Mouse (Mus musculus): ENCODE data around the gene Clca4b. TPM values are rescaled to one million over a fixed set of nuclear protein-coding genes. Genes with fewer than 3 reads are reported as not detected.

The Clca4b gene
- not detected in 2 replicates for polyA plus RNA-seq (2014; fragmentation: Nextera tagmentation; extraction: Ambion mirVana)

DNA sequence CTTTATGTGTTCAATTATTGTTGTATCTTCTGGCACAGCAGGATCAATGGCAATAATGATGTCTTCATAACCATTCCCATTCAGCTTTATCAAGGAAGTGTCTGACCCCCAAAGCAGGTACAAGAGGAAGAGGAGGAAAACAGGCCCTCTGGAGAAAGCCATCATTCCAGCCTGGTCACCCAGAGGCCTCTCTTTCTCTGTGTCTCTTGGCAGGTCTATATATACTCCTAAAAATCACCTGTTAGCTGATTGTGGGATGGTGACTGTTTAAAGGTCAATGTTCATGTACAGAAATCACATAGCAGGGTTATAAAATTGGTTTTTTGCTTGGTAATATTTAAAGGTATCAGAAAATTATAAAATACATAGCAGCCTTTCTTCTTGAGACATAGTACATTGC, at the start of gene Clca4b:
Gene Clca4b, minus strand, starts transcription at position 195 of the 400 bp plus-strand sequence.
- H3K4me2 ChIP-seq (ENCODE audit: low read length): no peak within 1 kb of the TSS
- H3K9ac ChIP-seq (ENCODE audit: low read length): no peak within 1 kb of the TSS
- no peak within 1 kb of the TSS for H3K4me3 ChIP-seq (ENCODE audit: control insufficient read depth in 1 of 2, insufficient read depth in 1 of 2, low read depth in 1 of 2, low read length in 2 of 2)
- H3K36me3 ChIP-seq (ENCODE audit: control insufficient read depth, insufficient read depth, low read length): no peaks in the 10 kb centered on the region
- H3K4me1 ChIP-seq (ENCODE audit: control insufficient read depth in 2 of 2, insufficient read depth in 2 of 2, low read length in 2 of 2): no peaks in the 10 kb centered on the region
- no peak within 1 kb of the TSS for H3K27ac ChIP-seq (replicated peaks in 1 of 2; ENCODE audit: control insufficient read depth in 1 of 2, insufficient read depth in 1 of 2, low read depth in 2 of 2, low read length in 2 of 2)
- no peaks in the 10 kb centered on the region for H3K9me3 ChIP-seq (ENCODE audit: control insufficient read depth, low read length)
- H3K27me3 ChIP-seq (ENCODE audit: control insufficient read depth, insufficient read depth, low read length): no peaks in the 10 kb centered on the region
- ATAC-seq (ENCODE audit: insufficient number of reproducible peaks, insufficient read depth, low FRiP score, low read depth): no peak

DNA sequence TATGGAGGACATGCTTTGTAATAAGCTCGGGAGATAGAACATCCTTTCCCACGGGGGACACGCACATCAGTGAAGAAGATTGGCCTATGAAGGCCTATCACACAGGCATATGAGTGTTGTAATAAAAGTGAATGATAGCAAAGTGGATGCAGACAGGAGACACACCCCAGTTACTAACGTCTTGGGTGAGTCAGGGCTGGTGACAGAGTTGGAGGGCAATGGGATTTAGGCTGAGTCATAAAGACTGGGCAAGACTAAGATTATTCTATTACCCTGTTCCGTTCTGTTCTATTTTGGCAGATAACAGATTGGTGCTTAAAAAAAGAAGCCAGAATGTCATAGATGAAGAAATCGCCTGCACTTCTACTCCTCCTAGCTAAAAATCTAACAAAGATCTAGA, 48.2 kb upstream of the Clca4b start:
- Histone ChIP-seq H3K4me2 (ENCODE audit: low read length) (no peak overlapping the region), H3K36me3 (ENCODE audit: control insufficient read depth, insufficient read depth, low read length) (no peaks in the 10 kb centered on the region), H3K9ac (ENCODE audit: low read length) (no peak overlapping the region), H3K27ac (replicated peaks in 1 of 2; ENCODE audit: control insufficient read depth in 1 of 2, insufficient read depth in 1 of 2, low read depth in 2 of 2, low read length in 2 of 2) (no peak overlapping the region), H3K4me3 (ENCODE audit: control insufficient read depth in 1 of 2, insufficient read depth in 1 of 2, low read depth in 1 of 2, low read length in 2 of 2) (no peak overlapping the region), H3K9me3 (ENCODE audit: control insufficient read depth, low read length) (no peaks in the 10 kb centered on the region), H3K27me3 (ENCODE audit: control insufficient read depth, insufficient read depth, low read length) (no peaks in the 10 kb centered on the region), H3K4me1 (ENCODE audit: control insufficient read depth in 2 of 2, insufficient read depth in 2 of 2, low read length in 2 of 2) (no peaks in the 10 kb centered on the region)
- ATAC-seq (ENCODE audit: insufficient number of reproducible peaks, insufficient read depth, low FRiP score, low read depth): no peak
- WGBS: 67% methylated on average over 6 of the region's 6 CpGs

DNA sequence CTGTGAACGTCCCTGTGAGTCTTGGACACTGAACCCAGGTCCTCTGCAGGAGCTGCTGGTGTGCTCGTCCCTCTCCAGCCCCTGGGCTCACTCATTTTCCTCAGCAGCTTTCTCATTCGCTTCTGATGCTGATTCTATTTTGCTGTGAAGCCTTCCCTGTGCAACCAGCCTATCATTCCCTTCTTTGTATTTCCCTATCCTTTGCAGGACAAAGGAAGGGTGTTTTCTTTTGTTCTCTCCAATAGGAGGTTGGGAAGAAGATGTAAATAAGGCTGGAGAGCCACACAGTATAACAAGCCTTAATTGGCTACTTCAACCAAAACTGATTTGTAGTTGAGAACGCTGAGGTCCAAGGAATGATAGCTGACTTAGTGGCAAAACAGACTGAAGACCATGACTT, 45.3 kb upstream of the Clca4b start:
- H3K9ac ChIP-seq (ENCODE audit: low read length): no peak overlapping the region
- no peak overlapping the region for H3K27ac ChIP-seq (replicated peaks in 1 of 2; ENCODE audit: control insufficient read depth in 1 of 2, insufficient read depth in 1 of 2, low read depth in 2 of 2, low read length in 2 of 2)
- WGBS: 55% methylated on average over 4 of the region's 4 CpGs
- H3K36me3 ChIP-seq (ENCODE audit: control insufficient read depth, insufficient read depth, low read length): no peaks in the 10 kb centered on the region
- H3K27me3 ChIP-seq (ENCODE audit: control insufficient read depth, insufficient read depth, low read length): no peaks in the 10 kb centered on the region
- H3K4me1 ChIP-seq (ENCODE audit: control insufficient read depth in 2 of 2, insufficient read depth in 2 of 2, low read length in 2 of 2): no peaks in the 10 kb centered on the region
- no peaks in the 10 kb centered on the region for H3K9me3 ChIP-seq (ENCODE audit: control insufficient read depth, low read length)
- no peak for ATAC-seq (ENCODE audit: insufficient number of reproducible peaks, insufficient read depth, low FRiP score, low read depth)
- no peak overlapping the region for H3K4me3 ChIP-seq (ENCODE audit: control insufficient read depth in 1 of 2, insufficient read depth in 1 of 2, low read depth in 1 of 2, low read length in 2 of 2)
- no peak overlapping the region for H3K4me2 ChIP-seq (ENCODE audit: low read length)

DNA sequence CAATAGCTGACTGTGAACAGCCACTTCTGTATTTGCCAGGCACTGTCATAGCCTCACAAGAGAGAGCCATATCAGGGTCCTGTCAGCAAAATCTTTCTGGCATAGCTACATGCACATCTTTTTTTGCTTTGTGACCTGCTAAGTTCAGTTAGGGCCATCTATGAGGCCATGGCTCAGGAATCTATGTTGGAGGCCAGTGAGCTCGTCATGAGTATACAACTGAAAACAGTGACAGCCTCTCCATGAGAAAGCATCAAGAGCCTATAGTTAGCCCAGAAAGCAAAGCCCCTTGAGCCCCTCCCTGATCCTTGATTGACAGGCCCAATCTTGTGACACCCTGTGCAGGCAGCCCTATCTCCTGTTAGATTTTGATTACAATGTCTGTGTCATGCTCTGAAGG, 43.8 kb upstream of the Clca4b start:
- WGBS: 32% methylated on average over 1 of the region's 1 CpGs
- ATAC-seq (ENCODE audit: insufficient number of reproducible peaks, insufficient read depth, low FRiP score, low read depth): no peak

DNA sequence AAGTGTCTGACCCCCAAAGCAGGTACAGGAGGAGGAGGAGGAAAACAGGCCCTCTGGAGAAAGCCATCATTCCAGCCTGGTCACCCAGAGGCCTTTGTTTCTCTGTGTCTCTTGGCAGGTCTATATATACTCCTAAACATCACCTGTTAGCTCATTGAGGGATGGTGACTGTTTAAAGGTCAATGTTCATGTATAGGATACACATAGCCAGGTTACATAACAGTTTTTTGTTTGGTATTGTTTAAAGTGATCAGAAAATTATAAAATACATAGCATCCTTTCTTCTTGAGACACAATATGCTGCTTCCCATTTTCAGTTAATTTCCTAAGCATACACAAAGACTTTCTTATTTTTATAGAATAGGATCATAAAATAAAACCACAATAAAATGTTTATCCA, 42.6 kb upstream of the Clca4b start, which contains the start of gene Clca4a:
Gene Clca4a, minus strand, starts transcription at position 101 of the 400 bp plus-strand sequence.
- Histone ChIP-seq H3K9ac (ENCODE audit: low read length) (no peak within 1 kb of the TSS), H3K4me2 (ENCODE audit: low read length) (no peak within 1 kb of the TSS), H3K9me3 (ENCODE audit: control insufficient read depth, low read length) (no peaks in the 10 kb centered on the region), H3K27ac (replicated peaks in 1 of 2; ENCODE audit: control insufficient read depth in 1 of 2, insufficient read depth in 1 of 2, low read depth in 2 of 2, low read length in 2 of 2) (no peak within 1 kb of the TSS), H3K36me3 (ENCODE audit: control insufficient read depth, insufficient read depth, low read length) (no peaks in the 10 kb centered on the region), H3K4me1 (ENCODE audit: control insufficient read depth in 2 of 2, insufficient read depth in 2 of 2, low read length in 2 of 2) (no peaks in the 10 kb centered on the region), H3K4me3 (ENCODE audit: control insufficient read depth in 1 of 2, insufficient read depth in 1 of 2, low read depth in 1 of 2, low read length in 2 of 2) (no peak within 1 kb of the TSS), H3K27me3 (ENCODE audit: control insufficient read depth, insufficient read depth, low read length) (no peaks in the 10 kb centered on the region)
- ATAC-seq (ENCODE audit: insufficient number of reproducible peaks, insufficient read depth, low FRiP score, low read depth): no peak

More for the DNA sequence above, 43.8 kb upstream of the Clca4b start:
- Histone ChIP-seq H3K9me3 (ENCODE audit: control insufficient read depth, low read length) (no peaks in the 10 kb centered on the region), H3K9ac (ENCODE audit: low read length) (no peak overlapping the region), H3K4me1 (ENCODE audit: control insufficient read depth in 2 of 2, insufficient read depth in 2 of 2, low read length in 2 of 2) (no peaks in the 10 kb centered on the region), H3K27ac (replicated peaks in 1 of 2; ENCODE audit: control insufficient read depth in 1 of 2, insufficient read depth in 1 of 2, low read depth in 2 of 2, low read length in 2 of 2) (no peak overlapping the region), H3K4me3 (ENCODE audit: control insufficient read depth in 1 of 2, insufficient read depth in 1 of 2, low read depth in 1 of 2, low read length in 2 of 2) (no peak overlapping the region), H3K36me3 (ENCODE audit: control insufficient read depth, insufficient read depth, low read length) (no peaks in the 10 kb centered on the region), H3K27me3 (ENCODE audit: control insufficient read depth, insufficient read depth, low read length) (no peaks in the 10 kb centered on the region), H3K4me2 (ENCODE audit: low read length) (no peak overlapping the region)

DNA sequence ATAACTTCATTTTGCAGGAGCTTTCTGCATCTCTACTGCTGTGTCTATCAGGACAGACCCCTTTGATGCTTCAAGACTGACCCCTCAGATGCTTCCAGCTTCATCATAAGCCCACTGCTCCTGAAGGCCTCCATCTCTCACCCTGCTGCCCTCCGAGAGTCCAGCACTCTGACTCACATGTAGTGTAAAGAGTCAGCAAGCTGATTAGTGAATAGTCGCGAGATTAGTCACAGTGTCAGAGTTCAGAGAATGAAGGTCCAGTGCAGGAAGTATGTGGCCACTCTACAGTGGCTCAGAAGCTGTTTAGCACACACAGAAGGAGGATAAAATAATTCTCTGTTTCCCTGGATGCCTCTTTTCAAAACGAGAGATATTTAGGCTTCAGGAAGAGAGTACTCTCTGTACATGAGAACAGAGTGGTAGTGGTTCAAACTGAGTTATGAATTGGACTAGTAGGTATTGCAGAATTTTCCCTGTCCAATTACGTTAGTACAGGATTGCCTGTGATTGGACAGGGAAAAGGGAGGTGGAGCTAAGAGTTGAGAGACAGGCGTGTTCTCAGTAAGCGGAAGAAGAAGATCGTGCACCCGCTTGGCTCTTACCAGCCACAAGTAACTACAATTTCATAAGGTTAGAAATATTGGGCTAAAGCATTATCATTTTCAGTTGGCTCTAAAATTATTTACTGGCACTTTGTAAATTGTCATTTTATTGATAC, 39.4 kb upstream of the Clca4b start:
- WGBS: 59% methylated on average over 9 of the region's 9 CpGs
- no peak overlapping the region for H3K4me3 ChIP-seq (ENCODE audit: control insufficient read depth in 1 of 2, insufficient read depth in 1 of 2, low read depth in 1 of 2, low read length in 2 of 2)
- no peaks in the 10 kb centered on the region for H3K36me3 ChIP-seq (ENCODE audit: control insufficient read depth, insufficient read depth, low read length)
- no peaks in the 10 kb centered on the region for H3K27me3 ChIP-seq (ENCODE audit: control insufficient read depth, insufficient read depth, low read length)
- no peaks in the 10 kb centered on the region for H3K4me1 ChIP-seq (ENCODE audit: control insufficient read depth in 2 of 2, insufficient read depth in 2 of 2, low read length in 2 of 2)
- ATAC-seq (ENCODE audit: insufficient number of reproducible peaks, insufficient read depth, low FRiP score, low read depth): no peak
- no peak overlapping the region for H3K27ac ChIP-seq (replicated peaks in 1 of 2; ENCODE audit: control insufficient read depth in 1 of 2, insufficient read depth in 1 of 2, low read depth in 2 of 2, low read length in 2 of 2)
- H3K9ac ChIP-seq (ENCODE audit: low read length): no peak overlapping the region
- H3K4me2 ChIP-seq (ENCODE audit: low read length): no peak overlapping the region
- no peaks in the 10 kb centered on the region for H3K9me3 ChIP-seq (ENCODE audit: control insufficient read depth, low read length)

DNA sequence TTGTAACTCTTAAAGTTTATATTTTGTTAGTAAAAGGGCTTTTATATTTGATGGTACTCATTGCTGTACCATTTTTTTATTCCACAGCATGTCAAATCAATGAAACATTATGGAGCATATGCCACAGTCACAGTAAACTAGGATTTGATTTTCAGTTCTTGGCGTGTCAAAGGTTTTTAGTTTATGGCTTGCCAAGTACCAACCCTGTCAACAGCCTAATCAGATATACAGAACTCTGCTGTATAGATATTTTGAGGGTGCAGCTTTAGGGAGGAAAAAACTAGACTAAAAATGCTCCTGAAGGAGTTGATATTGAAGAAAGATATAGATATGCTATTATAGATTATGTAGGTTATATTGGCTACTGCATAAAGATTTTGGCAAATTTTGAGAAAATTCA, 37.4 kb upstream of the Clca4b start:
- 76% methylated on average over 1 of the region's 1 CpGs for WGBS
- Histone ChIP-seq H3K27ac (replicated peaks in 1 of 2; ENCODE audit: control insufficient read depth in 1 of 2, insufficient read depth in 1 of 2, low read depth in 2 of 2, low read length in 2 of 2) (no peak overlapping the region), H3K9me3 (ENCODE audit: control insufficient read depth, low read length) (no peaks in the 10 kb centered on the region), H3K9ac (ENCODE audit: low read length) (no peak overlapping the region), H3K36me3 (ENCODE audit: control insufficient read depth, insufficient read depth, low read length) (no peaks in the 10 kb centered on the region), H3K27me3 (ENCODE audit: control insufficient read depth, insufficient read depth, low read length) (no peaks in the 10 kb centered on the region), H3K4me2 (ENCODE audit: low read length) (no peak overlapping the region), H3K4me3 (ENCODE audit: control insufficient read depth in 1 of 2, insufficient read depth in 1 of 2, low read depth in 1 of 2, low read length in 2 of 2) (no peak overlapping the region), H3K4me1 (ENCODE audit: control insufficient read depth in 2 of 2, insufficient read depth in 2 of 2, low read length in 2 of 2) (no peaks in the 10 kb centered on the region)
- no peak for ATAC-seq (ENCODE audit: insufficient number of reproducible peaks, insufficient read depth, low FRiP score, low read depth)

DNA sequence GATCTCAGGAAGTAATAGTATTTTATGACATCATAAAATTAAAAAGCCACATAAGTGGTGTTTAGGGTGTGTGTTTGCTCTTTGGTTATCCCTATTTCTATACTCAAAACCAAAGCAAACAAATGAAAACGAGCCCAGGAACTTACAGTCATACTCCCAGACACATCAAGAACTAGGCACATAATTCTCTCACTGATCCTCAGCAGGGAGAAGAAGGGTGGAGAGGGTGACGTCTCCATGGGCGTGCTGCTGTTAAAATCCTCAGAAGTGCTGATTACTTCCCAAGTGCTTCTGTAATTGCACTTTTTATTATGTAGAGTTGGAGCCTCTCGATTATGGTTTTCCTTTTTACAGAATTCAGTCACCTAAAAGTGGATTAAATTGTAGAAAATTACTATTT, 33.7 kb upstream of the Clca4b start:
- H3K27ac ChIP-seq (replicated peaks in 1 of 2; ENCODE audit: control insufficient read depth in 1 of 2, insufficient read depth in 1 of 2, low read depth in 2 of 2, low read length in 2 of 2): no peak overlapping the region
- H3K4me1 ChIP-seq (ENCODE audit: control insufficient read depth in 2 of 2, insufficient read depth in 2 of 2, low read length in 2 of 2): no peaks in the 10 kb centered on the region
- H3K9me3 ChIP-seq (ENCODE audit: control insufficient read depth, low read length): no peaks in the 10 kb centered on the region
- H3K9ac ChIP-seq (ENCODE audit: low read length): no peak overlapping the region
- ATAC-seq (ENCODE audit: insufficient number of reproducible peaks, insufficient read depth, low FRiP score, low read depth): no peak
- no peak overlapping the region for H3K4me3 ChIP-seq (ENCODE audit: control insufficient read depth in 1 of 2, insufficient read depth in 1 of 2, low read depth in 1 of 2, low read length in 2 of 2)
- H3K36me3 ChIP-seq (ENCODE audit: control insufficient read depth, insufficient read depth, low read length): no peaks in the 10 kb centered on the region
- WGBS: 51% methylated on average over 4 of the region's 4 CpGs
- no peaks in the 10 kb centered on the region for H3K27me3 ChIP-seq (ENCODE audit: control insufficient read depth, insufficient read depth, low read length)
- no peak overlapping the region for H3K4me2 ChIP-seq (ENCODE audit: low read length)

Measured in heart, embryonic 14.5 days (tissue).